Mouse (Mus musculus) forebrain, embryonic 16.5 days (tissue): ENCODE data around the gene Ace. TPM values are rescaled to one million over a fixed set of nuclear protein-coding genes. Genes with fewer than 3 reads are reported as not detected.
"Not testable (repeated sequence)": the region's sequence is repeated elsewhere in the genome, so short reads cannot be mapped to it uniquely, and the experiment has no call there.

ENCODE experiments used
- ATAC-seq: fragments of 200-750 bp; cut with Nextera tagmentation; 2 replicates; pipeline ENCODE4 v1.8.0; 2017; ENCODE audit warnings: mild to moderate bottlenecking, moderate library complexity
- H3K27ac ChIP-seq: fragments of 300-500 bp; sonication (generic); 2 replicates; pipeline ENCODE4 v1.5.1; 2014; ENCODE audit warnings: low read length, control low read depth
- H3K27me3 ChIP-seq: fragments of 300-500 bp; sonication (generic); replicated peaks from 2 replicates; pipeline ENCODE4 v1.6.1; 2014; ENCODE audit warnings: low read length; ENCODE audit not compliant: control insufficient read depth, insufficient read depth
- H3K36me3 ChIP-seq: fragments of 300-500 bp; sonication (generic); 2 replicates; pipeline ENCODE4 v1.6.1; 2014; ENCODE audit not compliant: control insufficient read depth, insufficient read depth
- H3K4me1 ChIP-seq: fragments of 300-500 bp; sonication (generic); replicated peaks from 2 replicates; pipeline ENCODE4 v1.6.1; 2014; ENCODE audit warnings: low read length; ENCODE audit not compliant: control insufficient read depth, insufficient read depth
- H3K4me2 ChIP-seq: fragments of 300-500 bp; sonication (generic); 2 replicates; pipeline ENCODE4 v1.6.1; 2014; ENCODE audit warnings: mild to moderate bottlenecking, low read length, control low read depth
- H3K4me3 ChIP-seq: fragments of 300-500 bp; sonication (generic); replicated peaks from 2 replicates; pipeline ENCODE4 v1.5.1; 2014; ENCODE audit warnings: mild to moderate bottlenecking, low read length, control low read depth
- H3K9ac ChIP-seq: fragments of 300-500 bp; sonication (generic); replicated peaks from 2 replicates; pipeline ENCODE4 v1.6.1; 2014; ENCODE audit warnings: low read depth, low read length, control low read depth
- H3K9me3 ChIP-seq: fragments of 300-500 bp; sonication (generic); 2 replicates; pipeline ENCODE4 v1.6.1; 2016; ENCODE audit warnings: low read length; ENCODE audit not compliant: control insufficient read depth
- WGBS: fragments of 180-500 bp; shearing (Covaris S2); extraction: QIAGEN DNeasy Blood & Tissue Kit; methylation state at CpG from one replicate; pipeline ENCODE4 v1.1.7; 2014; 5-methylcytosine and 5-hydroxymethylcytosine counted together
- polyA plus RNA-seq: library from polyadenylated mRNA; unstranded; fragments of >200 nt; fragmentation: Nextera tagmentation; extraction: Ambion mirVana; gene quantifications from 2 replicates; pipeline ENCODE4 v1.2.1, GENCODE M21; 2015

The Ace gene
- polyA plus RNA-seq, 1 experiment from 2014 or later, result 3.2 TPM

- Histone ChIP-seq H3K9me3 (no peaks in the 10 kb centered on the region), H3K27me3 (no peaks in the 10 kb centered on the region), H3K9ac (no peak overlapping the region), H3K4me3 (no peak overlapping the region), H3K4me1 (no peaks in the 10 kb centered on the region), H3K36me3 (no peaks in the 10 kb centered on the region), H3K4me2 (no peak overlapping the region), H3K27ac (no peak overlapping the region)
- WGBS, result 94% methylated on average over 5 of the region's 5 CpGs
- ATAC-seq, result no peak
Measured at GRCm38 (mm10) chr11:106027607-106028006, 59.9 kb downstream of the Ace start.

GRCm38 (mm10) chr11:106032074-106032473 lies 64.3 kb downstream of the Ace start:
- peaks cover 10% of the 10 kb centered on the region for H3K4me1 ChIP-seq
- 29% methylated on average over 5 of the region's 25 CpGs for WGBS
- 0 out of 2 replicates have a peak overlapping the region, but pooled peaks have one; percentile 35 for H3K9ac ChIP-seq
- not testable (repeated sequence) for ATAC-seq, H3K27me3 ChIP-seq, H3K9me3 ChIP-seq, H3K36me3 ChIP-seq
- peak overlapping the region; percentile 40 for H3K4me3 ChIP-seq
- peak overlapping the region; percentile 80 for H3K27ac ChIP-seq
- peak overlapping the region; percentile 16; the same call in 1 of the 2 replicates for H3K4me2 ChIP-seq

- H3K27ac ChIP-seq, result peak overlapping the region; percentile 83
- no peaks in the 10 kb centered on the region for H3K27me3 ChIP-seq
- peak overlapping the region; percentile 13; the same call in 1 of the 2 replicates for H3K4me3 ChIP-seq
- 38% methylated on average over 11 of the region's 11 CpGs for WGBS
- H3K36me3 ChIP-seq, result no peaks in the 10 kb centered on the region
- no peak for ATAC-seq
- H3K9me3 ChIP-seq, result no peaks in the 10 kb centered on the region
- peak overlapping the region; percentile 41 for H3K4me2 ChIP-seq
- peaks cover 21% of the 10 kb centered on the region for H3K4me1 ChIP-seq
- H3K9ac ChIP-seq, result peak overlapping the region; percentile 27
Measured at GRCm38 (mm10) chr11:106033491-106033919, 65.8 kb downstream of the Ace start.

- Histone ChIP-seq H3K27ac (no peak overlapping the region), H3K4me3 (no peak overlapping the region), H3K4me1 (peaks cover 33% of the 10 kb centered on the region), H3K27me3 (no peaks in the 10 kb centered on the region), H3K36me3 (no peaks in the 10 kb centered on the region), H3K4me2 (no peak overlapping the region), H3K9ac (no peak overlapping the region), H3K9me3 (no peaks in the 10 kb centered on the region)
- 87% methylated on average over 9 of the region's 9 CpGs for WGBS
- no peak for ATAC-seq
Measured at GRCm38 (mm10) chr11:106034986-106035385, 67.2 kb downstream of the Ace start.

- Histone ChIP-seq H3K36me3 (no peaks in the 10 kb centered on the region), H3K4me1 (peaks cover 33% of the 10 kb centered on the region), H3K27ac (peak within 1 kb of the TSS; percentile 93), H3K4me3 (peak within 1 kb of the TSS; percentile 100), H3K4me2 (peak within 1 kb of the TSS; percentile 92), H3K9ac (peak within 1 kb of the TSS; percentile 96), H3K9me3 (no peaks in the 10 kb centered on the region), H3K27me3 (no peaks in the 10 kb centered on the region)
- ATAC-seq, result peak; percentile 98
- under 1% methylated on average over 66 of the region's 66 CpGs for WGBS
Measured at GRCm38 (mm10) chr11:106036548-106037417, 69.0 kb downstream of the Ace start, which contains the start of gene Dcaf7. Dcaf7 (plus strand) TSS chr11:106036872.

GRCm38 (mm10) chr11:106037418-106037751 lies 69.6 kb downstream of the Ace start:
- no peaks in the 10 kb centered on the region for H3K9me3 ChIP-seq
- no peak; the same call in 1 of the 2 replicates for ATAC-seq
- WGBS, result 0% methylated on average over 13 of the region's 13 CpGs
- H3K4me3 ChIP-seq, result peak overlapping the region; percentile 100
- H3K36me3 ChIP-seq, result no peaks in the 10 kb centered on the region
- peak overlapping the region; percentile 92 for H3K4me2 ChIP-seq
- peaks cover 33% of the 10 kb centered on the region for H3K4me1 ChIP-seq
- H3K27me3 ChIP-seq, result no peaks in the 10 kb centered on the region
- H3K9ac ChIP-seq, result peak overlapping the region; percentile 96
- peak overlapping the region; percentile 93 for H3K27ac ChIP-seq

Other genes with a start within 250 kb of the Ace start
- 30.8 and 41.4 TPM in 2 replicates for gene Cyb561, start 14.6 kb upstream of the Ace start, polyA plus RNA-seq
- not detected in 2 replicates for gene Ace3, start 26.7 kb downstream of the Ace start, polyA plus RNA-seq
- 0.62 and 0.89 TPM in 2 replicates for gene Kcnh6, start 40.2 kb downstream of the Ace start, polyA plus RNA-seq
- gene Dcaf7, start 68.9 kb downstream of the Ace start, polyA plus RNA-seq, result 136 and 145 TPM in 2 replicates
- 7.0 and 7.5 TPM in 2 replicates for gene Taco1, start 98.1 kb downstream of the Ace start, polyA plus RNA-seq
- gene Map3k3, start 116.7 kb downstream of the Ace start, polyA plus RNA-seq, result 14.7 and 15.6 TPM in 2 replicates
- 1.1 and 1.2 TPM in 2 replicates for gene Gm10840, start 192.9 kb downstream of the Ace start, polyA plus RNA-seq
- gene Limd2, start 192.9 kb downstream of the Ace start, polyA plus RNA-seq, result 205 and 209 TPM in 2 replicates
- gene Strada, start 234.2 kb downstream of the Ace start, polyA plus RNA-seq, result 28.8 and 30.9 TPM in 2 replicates
- gene Ccdc47, start 248.4 kb downstream of the Ace start, polyA plus RNA-seq, result 110 TPM in 2 replicates
- gene Ddx42, start 249.0 kb downstream of the Ace start, polyA plus RNA-seq, result 112 and 115 TPM in 2 replicates